22 mouse cellular contexts compared by ENCODE assay signal in the genomic region with DNA sequence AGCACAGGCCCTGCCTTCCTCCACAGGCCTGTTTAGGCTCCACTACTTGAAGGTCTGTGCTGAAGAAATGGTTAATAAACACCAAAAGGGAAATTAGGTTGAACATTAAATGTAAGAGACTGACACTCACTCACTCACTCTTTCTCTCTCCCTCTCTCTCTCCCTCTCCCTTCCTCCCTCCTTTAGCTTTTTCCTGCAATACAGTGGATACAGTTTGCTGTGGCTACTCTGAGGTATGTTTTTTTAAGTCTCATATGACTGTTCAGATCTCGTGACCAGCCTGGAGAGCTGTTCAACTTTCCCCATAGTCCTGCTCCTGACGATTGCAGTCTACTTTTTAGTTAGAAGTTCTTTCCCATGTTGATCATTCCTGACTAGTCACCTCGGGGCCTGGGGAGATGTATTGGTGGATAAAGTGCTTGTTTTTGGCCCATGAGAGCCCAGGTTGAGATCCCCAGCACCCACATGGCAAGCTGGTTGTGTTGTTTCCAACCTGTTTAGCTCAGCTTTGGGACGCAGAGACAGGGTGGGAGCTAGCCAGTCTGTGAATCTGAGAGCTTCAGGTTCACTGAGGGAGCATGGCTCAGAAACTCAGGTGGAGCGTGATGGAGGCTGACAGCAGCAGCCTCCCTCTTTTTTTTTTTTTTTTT. TPM values are rescaled to one million over a fixed set of nuclear protein-coding genes. Genes with fewer than 3 reads are reported as not detected.
DNase-seq lines count a peak whose midpoint lies in the region; ATAC-seq and TF ChIP-seq lines count a peak whose summit lies in the region.
"Had no signal": no experiment of that assay in that cellular context is flagged by ENCODE, and none has a peak within 500 bp of the region (broad histone marks: within the 10 kb centered on the region; RNA-seq: fewer than 3 reads in every experiment).

No protein-coding gene starts in this region.

- no peak for ATAC-seq in lung, embryonic 16.5 days (ENCODE audit: low read depth)
- ATAC-seq in stomach, postnatal 0 days (ENCODE audit: low FRiP score, low TSS enrichment): no peak
- ATAC-seq: activated CD4-positive, CD25-positive, alpha-beta regulatory T cell, adult 4 months had no signal

- no peak overlapping the region for H3K4me3 ChIP-seq in lung, embryonic 16.5 days (ENCODE audit: low read length)
- no peak overlapping the region for H3K4me3 ChIP-seq in stomach, postnatal 0 days (ENCODE audit: low read depth, low read length)
- H3K4me3 ChIP-seq in forebrain, embryonic 10.5 days: no peak overlapping the region
- H3K4me3 ChIP-seq: embryonic facial prominence, embryonic 15.5 days; forebrain, embryonic 12.5 days; heart, adult 2 months; liver, embryonic 13.5 days; midbrain, embryonic 10.5 days had no signal

- no peak for TF ChIP-seq EP300 in stomach, postnatal 0 days (optimal IDR thresholded peaks at IDR 0.05)

- no peaks in the 10 kb centered on the region; the same call in 1 of the 2 replicates for H3K9me3 ChIP-seq in lung, embryonic 16.5 days (ENCODE audit: control insufficient read depth, low read length)
- no peaks in the 10 kb centered on the region for H3K9me3 ChIP-seq in stomach, postnatal 0 days (ENCODE audit: control insufficient read depth, low read length)
- H3K9me3 ChIP-seq in forebrain, embryonic 10.5 days: no peaks in the 10 kb centered on the region
- H3K9me3 ChIP-seq: embryonic facial prominence, embryonic 15.5 days; forebrain, embryonic 12.5 days; midbrain, embryonic 10.5 days had no signal

- TF ChIP-seq CTCF in stomach, postnatal 0 days (IDR thresholded peaks at IDR 0.05; ENCODE audit: low read depth): no peak

- H3K36me3 ChIP-seq in lung, embryonic 16.5 days (ENCODE audit: control insufficient read depth, insufficient read depth, low read length): no peaks in the 10 kb centered on the region
- H3K36me3 ChIP-seq in stomach, postnatal 0 days (ENCODE audit: control insufficient read depth, insufficient read depth, low read length): no peaks in the 10 kb centered on the region
- no peaks in the 10 kb centered on the region for H3K36me3 ChIP-seq in forebrain, embryonic 10.5 days (replicated peaks)
- H3K36me3 ChIP-seq: embryonic facial prominence, embryonic 15.5 days; forebrain, embryonic 12.5 days; liver, embryonic 13.5 days; midbrain, embryonic 10.5 days had no signal

- H3K27ac ChIP-seq in lung, embryonic 16.5 days (ENCODE audit: low read length): peak overlapping the region; percentile 0; the same call in 1 of the 2 replicates
- H3K27ac ChIP-seq in stomach, postnatal 0 days (replicated peaks): 0 out of 2 replicates have a peak overlapping the region, but pooled peaks have one; percentile 6
- H3K27ac ChIP-seq in forebrain, embryonic 10.5 days: no peak overlapping the region
- H3K27ac ChIP-seq: embryonic facial prominence, embryonic 15.5 days; forebrain, embryonic 12.5 days; heart, adult 2 months; liver, embryonic 13.5 days; macrophage; midbrain, embryonic 10.5 days had no signal

- no peak overlapping the region for H3K4me2 ChIP-seq in lung, embryonic 16.5 days (ENCODE audit: low read depth, low read length)
- no peak overlapping the region for H3K4me2 ChIP-seq in stomach, postnatal 0 days (replicated peaks; ENCODE audit: low read depth)
- H3K4me2 ChIP-seq: embryonic facial prominence, embryonic 15.5 days; forebrain, embryonic 12.5 days; liver, embryonic 13.5 days had no signal

- no peaks in the 10 kb centered on the region for H3K27me3 ChIP-seq in lung, embryonic 16.5 days (ENCODE audit: control insufficient read depth, insufficient read depth, low read depth, low read length)
- no peaks in the 10 kb centered on the region for H3K27me3 ChIP-seq in stomach, postnatal 0 days (ENCODE audit: control insufficient read depth, insufficient read depth, low read length)
- no peaks in the 10 kb centered on the region for H3K27me3 ChIP-seq in forebrain, embryonic 10.5 days (ENCODE audit: poor library complexity, severe bottlenecking)
- H3K27me3 ChIP-seq: embryonic facial prominence, embryonic 15.5 days; forebrain, embryonic 12.5 days; liver, embryonic 13.5 days had no signal

- 0 out of 2 replicates have a peak, but pooled peaks cover 2% of the 10 kb centered on the region for H3K4me1 ChIP-seq in lung, embryonic 16.5 days (replicated peaks; ENCODE audit: control insufficient read depth, insufficient read depth, low read length)
- no peaks in the 10 kb centered on the region for H3K4me1 ChIP-seq in stomach, postnatal 0 days (replicated peaks; ENCODE audit: control insufficient read depth, insufficient read depth)
- H3K4me1 ChIP-seq in forebrain, embryonic 10.5 days: 0 out of 2 replicates have a peak, but pooled peaks cover 5% of the 10 kb centered on the region
- H3K4me1 ChIP-seq: embryonic facial prominence, embryonic 15.5 days; forebrain, embryonic 12.5 days; midbrain, embryonic 10.5 days had no signal

- WGBS in lung, embryonic 16.5 days: 42% methylated on average over 5 of the region's 5 CpGs
- 71% methylated on average over 5 of the region's 5 CpGs for WGBS in stomach, postnatal 0 days
- 80% methylated on average over 5 of the region's 5 CpGs for WGBS in forebrain, embryonic 10.5 days

- peak overlapping the region; percentile 9; the same call in 1 of the 2 replicates for H3K9ac ChIP-seq in lung, embryonic 16.5 days (ENCODE audit: low read length)
- H3K9ac ChIP-seq in stomach, postnatal 0 days (ENCODE audit: low read length): no peak overlapping the region
- H3K9ac ChIP-seq: embryonic facial prominence, embryonic 15.5 days; forebrain, embryonic 12.5 days; liver, embryonic 13.5 days had no signal

- DNase-seq in lung, postnatal 10 days: no peak
- peak; percentile 64 for DNase-seq in kidney, adult 9 months
- DNase-seq in kidney, postnatal 36 days: peak; percentile 21 to 32
- no peak for DNase-seq in stomach, postnatal 0 days (ENCODE audit: low spot score)
- DNase-seq in forebrain, embryonic 10.5 days (ENCODE audit: extremely low spot score, low spot score): no peak
- DNase-seq in heart, adult 8-10 months (ENCODE audit: low spot score): no peak
- DNase-seq: adrenal gland, postnatal 14 days; cerebellum, adult 11 months; cerebellum, postnatal 25 days; heart, adult 2 months; liver, embryonic 13.5 days; thymus, postnatal 36 days had no signal

RNA-seq across cellular contexts. Expression of gene Erp29, which starts 11.4 kb away (rescaled TPM):
- 147 and 149 TPM in 2 replicates for polyA plus RNA-seq in lung, embryonic 16.5 days (2015; fragmentation: Nextera tagmentation; extraction: Ambion mirVana)
- 142 and 143 TPM in 2 replicates for polyA plus RNA-seq in stomach, postnatal 0 days (2015; fragmentation: Nextera tagmentation; extraction: Ambion mirVana)
- 131 and 140 TPM in 2 replicates for polyA plus RNA-seq in forebrain, embryonic 10.5 days (2016; fragmentation: Nextera tagmentation; extraction: Ambion mirVana)
- 10 to 100 TPM; 62.1 to 66.1 (median 64.4) TPM for total RNA-seq in heart, adult 8-10 months (2022)

RNA-seq across cellular contexts. Expression of gene Tmem116, which starts 12.0 kb away (rescaled TPM):
- 3.0 and 4.5 TPM in 2 replicates for polyA plus RNA-seq in lung, embryonic 16.5 days (2015; fragmentation: Nextera tagmentation; extraction: Ambion mirVana)
- 4.5 and 4.8 TPM in 2 replicates for polyA plus RNA-seq in stomach, postnatal 0 days (2015; fragmentation: Nextera tagmentation; extraction: Ambion mirVana)
- polyA plus RNA-seq in forebrain, embryonic 10.5 days (2016; fragmentation: Nextera tagmentation; extraction: Ambion mirVana): 1.00 and 1.0 TPM in 2 replicates
- total RNA-seq in heart, adult 8-10 months (2022): 10 to 100 TPM; 12.6 to 15.1 (median 13.4) TPM
- total RNA-seq: monocyte, adult 5-6 weeks had no signal

RNA-seq across cellular contexts. Expression of gene Adam1b, which starts 39.5 kb away (rescaled TPM):
- 0.11 and 0.14 TPM in 2 replicates for polyA plus RNA-seq in lung, embryonic 16.5 days (2015; fragmentation: Nextera tagmentation; extraction: Ambion mirVana)
- polyA plus RNA-seq in stomach, postnatal 0 days (2015; fragmentation: Nextera tagmentation; extraction: Ambion mirVana): not detected in 2 replicates
- polyA plus RNA-seq in forebrain, embryonic 10.5 days (2016; fragmentation: Nextera tagmentation; extraction: Ambion mirVana): not detected in 2 replicates
- not detected for total RNA-seq in heart, adult 8-10 months (2022)
- total RNA-seq: adrenal gland, postnatal 14 days; gastrocnemius, adult 8-10 months; heart, adult 2 months; hematopoietic stem cell, adult 5-6 weeks had no signal
- polyA plus RNA-seq: activated CD4-positive, CD25-positive, alpha-beta regulatory T cell, adult 4 months; embryonic facial prominence, embryonic 15.5 days; liver, embryonic 13.5 days; macrophage; midbrain, embryonic 10.5 days; neural tube, embryonic 11.5 days had no signal

Comparison
In these comparisons a context has a peak if more than half of its experiments do, and no peak if none do; other contexts are left out.
1. DNase-seq: peak in kidney, adult 9 months (single experiment) and kidney, postnatal 36 days (2 of 2); none in lung, postnatal 10 days (single experiment), stomach, postnatal 0 days (single experiment), forebrain, embryonic 10.5 days (single experiment) and heart, adult 8-10 months (single experiment).